Mouse (Mus musculus): ENCODE data around the gene Itga4. TPM values are rescaled to one million over a fixed set of nuclear protein-coding genes. Genes with fewer than 3 reads are reported as not detected.

Gene Itga4
- polyA plus RNA-seq, 1 experiment from 2014 or later = 10.2 TPM

- TF ChIP-seq EP300 (IDR thresholded peaks at IDR 0.05; ENCODE audit: low read depth) (no peak), CTCF (IDR thresholded peaks at IDR 0.05; ENCODE audit: low read depth) (no peak)
- H3K36me3 ChIP-seq (replicated peaks; ENCODE audit: insufficient read depth, low read length) = no peaks in the 10 kb centered on the region
- H3K9ac ChIP-seq (replicated peaks) = no peak overlapping the region
- WGBS (ENCODE audit: insufficient replicate concordance) = 42% methylated on average over 1 of the region's 1 CpGs
- no peak for DNase-seq
- H3K4me2 ChIP-seq (ENCODE audit: low read depth, low read length) = no peak overlapping the region
- no peaks in the 10 kb centered on the region; the same call in 1 of the 2 replicates for H3K27me3 ChIP-seq (ENCODE audit: insufficient read depth, low read length)
- no peak overlapping the region for H3K27ac ChIP-seq (ENCODE audit: low read depth)
- ATAC-seq = no peak
- no peaks in the 10 kb centered on the region for H3K9me3 ChIP-seq (ENCODE audit: low read length)
- no peak overlapping the region for H3K4me3 ChIP-seq (ENCODE audit: low read depth, low read length)
- H3K4me1 ChIP-seq (ENCODE audit: insufficient read depth) = peaks cover 26% of the 10 kb centered on the region
Observed at GRCm38 (mm10) chr2:79250510-79250909, 4.7 kb upstream of the Itga4 start.

DNA sequence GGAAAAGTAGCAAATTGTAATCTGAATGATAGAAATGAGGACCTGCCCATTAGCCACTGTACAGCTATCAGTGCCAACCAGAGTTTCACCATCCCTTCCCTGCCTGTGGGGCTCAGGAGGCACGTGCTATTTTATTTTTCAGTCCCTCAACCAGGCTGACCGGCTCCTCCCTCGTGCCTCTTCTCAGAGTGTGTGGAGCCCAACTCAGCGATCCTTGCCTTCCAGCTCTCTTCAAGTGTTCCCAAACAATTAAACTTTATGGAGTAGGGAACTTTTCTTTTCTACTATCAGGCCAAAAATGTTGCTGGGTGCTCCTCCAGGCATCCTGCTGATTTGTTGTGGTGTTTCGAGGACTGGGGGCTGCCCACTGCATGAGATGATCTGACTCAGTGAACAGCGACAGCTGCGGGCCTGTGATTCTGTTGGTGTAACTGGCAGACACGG is 1.4 kb upstream of the Itga4 start:
- no peaks in the 10 kb centered on the region for H3K36me3 ChIP-seq (replicated peaks; ENCODE audit: insufficient read depth, low read length)
- no peak overlapping the region for H3K9ac ChIP-seq (replicated peaks)
- H3K27me3 ChIP-seq (ENCODE audit: insufficient read depth, low read length) = no peaks in the 10 kb centered on the region; the same call in 1 of the 2 replicates
- H3K27ac ChIP-seq (ENCODE audit: low read depth) = peak overlapping the region; percentile 95
- TF ChIP-seq EP300 (IDR thresholded peaks at IDR 0.05; ENCODE audit: low read depth) (peak; percentile 77), CTCF (IDR thresholded peaks at IDR 0.05; ENCODE audit: low read depth) (no peak)
- DNase-seq (peak; percentile 55), ATAC-seq (peak; percentile 57)
- H3K4me2 ChIP-seq (ENCODE audit: low read depth, low read length) = peak overlapping the region; percentile 76
- H3K4me1 ChIP-seq (ENCODE audit: insufficient read depth) = peaks cover 23% of the 10 kb centered on the region
- no peaks in the 10 kb centered on the region for H3K9me3 ChIP-seq (ENCODE audit: low read length)
- no peak overlapping the region for H3K4me3 ChIP-seq (ENCODE audit: low read depth, low read length)
- 29% methylated on average over 8 of the region's 8 CpGs for WGBS (ENCODE audit: insufficient replicate concordance)

- no peaks in the 10 kb centered on the region for H3K9me3 ChIP-seq (ENCODE audit: low read length)
- WGBS (ENCODE audit: insufficient replicate concordance) = 22% methylated on average over 3 of the region's 3 CpGs
- peak overlapping the region; percentile 76 for H3K4me2 ChIP-seq (ENCODE audit: low read depth, low read length)
- peak overlapping the region; percentile 69 for H3K4me3 ChIP-seq (ENCODE audit: low read depth, low read length)
- ATAC-seq (peak; percentile 30), DNase-seq (peak; percentile 60)
- H3K4me1 ChIP-seq (ENCODE audit: insufficient read depth) = peaks cover 23% of the 10 kb centered on the region
- TF ChIP-seq EP300 (IDR thresholded peaks at IDR 0.05; ENCODE audit: low read depth) (no peak), CTCF (IDR thresholded peaks at IDR 0.05; ENCODE audit: low read depth) (no peak)
- H3K36me3 ChIP-seq (replicated peaks; ENCODE audit: insufficient read depth, low read length) = no peaks in the 10 kb centered on the region
- peak overlapping the region; percentile 78 for H3K9ac ChIP-seq (replicated peaks)
- no peaks in the 10 kb centered on the region; the same call in 1 of the 2 replicates for H3K27me3 ChIP-seq (ENCODE audit: insufficient read depth, low read length)
- H3K27ac ChIP-seq (ENCODE audit: low read depth) = peak overlapping the region; percentile 95
Observed at GRCm38 (mm10) chr2:79254588-79255191, 536 bp upstream of the Itga4 start.

DNA sequence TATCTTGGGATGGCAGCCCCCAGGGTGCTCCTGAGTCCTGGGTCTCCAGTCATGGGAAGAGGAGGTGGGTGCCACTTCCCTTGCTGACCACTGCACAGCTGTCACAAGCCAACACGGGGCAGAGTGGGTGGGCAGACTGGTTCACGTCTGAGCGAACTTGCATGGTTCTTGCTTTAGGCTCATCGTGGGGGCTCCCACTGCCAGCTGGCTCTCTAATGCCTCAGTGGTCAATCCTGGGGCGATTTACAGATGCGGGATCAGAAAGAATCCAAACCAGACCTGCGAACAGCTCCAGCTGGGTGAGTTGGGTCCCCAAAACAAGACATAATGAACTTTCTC is 744 bp downstream of the Itga4 start:
- no peak for ATAC-seq
- Histone ChIP-seq H3K27ac (ENCODE audit: low read depth) (peak overlapping the region; percentile 95), H3K4me1 (ENCODE audit: insufficient read depth) (peaks cover 20% of the 10 kb centered on the region; the same call in 1 of the 2 replicates), H3K36me3 (replicated peaks; ENCODE audit: insufficient read depth, low read length) (no peaks in the 10 kb centered on the region), H3K4me2 (ENCODE audit: low read depth, low read length) (peak overlapping the region; percentile 76), H3K9me3 (ENCODE audit: low read length) (no peaks in the 10 kb centered on the region), H3K9ac (replicated peaks) (peak overlapping the region; percentile 78), H3K4me3 (ENCODE audit: low read depth, low read length) (peak overlapping the region; percentile 69), H3K27me3 (ENCODE audit: insufficient read depth, low read length) (no peaks in the 10 kb centered on the region; the same call in 1 of the 2 replicates)
- TF ChIP-seq EP300 (IDR thresholded peaks at IDR 0.05; ENCODE audit: low read depth) (no peak), CTCF (IDR thresholded peaks at IDR 0.05; ENCODE audit: low read depth) (no peak)
- WGBS (ENCODE audit: insufficient replicate concordance) = 4% methylated on average over 7 of the region's 7 CpGs
- no peak for DNase-seq

DNA sequence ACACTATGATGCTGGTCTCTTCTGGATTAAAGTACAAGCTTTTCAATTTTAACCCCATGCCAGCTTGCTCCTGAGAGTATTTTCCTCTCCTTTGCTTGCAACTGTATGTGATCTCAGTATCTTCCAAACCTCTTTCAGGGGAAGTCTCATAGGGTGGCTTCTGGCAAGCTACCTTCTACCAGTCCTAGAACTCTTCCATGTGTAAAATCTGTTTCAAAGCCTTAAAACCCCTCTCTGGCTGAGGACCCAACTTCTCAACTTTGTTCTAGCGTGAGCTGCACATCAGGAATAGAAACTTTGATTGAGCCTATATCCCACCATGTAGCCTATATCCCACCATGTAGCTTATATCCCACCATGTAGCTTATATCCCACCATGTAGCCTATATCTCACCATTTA is 1.1 kb downstream of the Itga4 start:
- no peak for DNase-seq
- Histone ChIP-seq H3K36me3 (replicated peaks; ENCODE audit: insufficient read depth, low read length) (no peaks in the 10 kb centered on the region), H3K4me1 (ENCODE audit: insufficient read depth) (peaks cover 18% of the 10 kb centered on the region; the same call in 1 of the 2 replicates), H3K4me2 (ENCODE audit: low read depth, low read length) (peak overlapping the region; percentile 76), H3K27me3 (ENCODE audit: insufficient read depth, low read length) (no peaks in the 10 kb centered on the region; the same call in 1 of the 2 replicates), H3K9ac (replicated peaks) (peak overlapping the region; percentile 78), H3K27ac (ENCODE audit: low read depth) (peak overlapping the region; percentile 95), H3K9me3 (ENCODE audit: low read length) (no peaks in the 10 kb centered on the region), H3K4me3 (ENCODE audit: low read depth, low read length) (peak overlapping the region; percentile 69)
- TF ChIP-seq EP300 (IDR thresholded peaks at IDR 0.05; ENCODE audit: low read depth) (no peak), CTCF (IDR thresholded peaks at IDR 0.05; ENCODE audit: low read depth) (no peak)
- 33% methylated on average over 1 of the region's 1 CpGs for WGBS (ENCODE audit: insufficient replicate concordance)
- ATAC-seq = no peak

GRCm38 (mm10) chr2:79256880-79257279 is 1.7 kb downstream of the Itga4 start:
- no peaks in the 10 kb centered on the region for H3K9me3 ChIP-seq (ENCODE audit: low read length)
- peaks cover 18% of the 10 kb centered on the region for H3K4me1 ChIP-seq (ENCODE audit: insufficient read depth)
- peak overlapping the region; percentile 76 for H3K4me2 ChIP-seq (ENCODE audit: low read depth, low read length)
- no peak for TF ChIP-seq EP300 (IDR thresholded peaks at IDR 0.05; ENCODE audit: low read depth)
- no peak for TF ChIP-seq CTCF (IDR thresholded peaks at IDR 0.05; ENCODE audit: low read depth)
- WGBS (ENCODE audit: insufficient replicate concordance) = 38% methylated on average over 4 of the region's 4 CpGs
- H3K36me3 ChIP-seq (replicated peaks; ENCODE audit: insufficient read depth, low read length) = no peaks in the 10 kb centered on the region
- H3K27ac ChIP-seq (ENCODE audit: low read depth) = peak overlapping the region; percentile 95
- DNase-seq (peak; percentile 21), ATAC-seq (no peak)
- no peaks in the 10 kb centered on the region; the same call in 1 of the 2 replicates for H3K27me3 ChIP-seq (ENCODE audit: insufficient read depth, low read length)
- peak overlapping the region; percentile 69 for H3K4me3 ChIP-seq (ENCODE audit: low read depth, low read length)
- peak overlapping the region; percentile 78 for H3K9ac ChIP-seq (replicated peaks)

All from liver, postnatal 0 days (tissue).